Mouse (Mus musculus) lung, adult 2 months (tissue): ENCODE data around the gene Fbxl16.

Experiments
- CTCF ChIP-seq: fragments of 200-500 bp; IDR thresholded peaks from 2 replicates; pipeline ENCODE4 v1.5.1; 2011; ENCODE audit warnings: mild to moderate bottlenecking, low read length, control low read depth; ENCODE audit not compliant: insufficient read depth
- POLR2A ChIP-seq: fragments of 200-500 bp; IDR thresholded peaks from 2 replicates; pipeline ENCODE4 v1.6.1; 2011; ENCODE audit warnings: low read depth, mild to moderate bottlenecking, control low read depth, low read length, borderline replicate concordance; ENCODE audit errors: extremely low read depth

DNA sequence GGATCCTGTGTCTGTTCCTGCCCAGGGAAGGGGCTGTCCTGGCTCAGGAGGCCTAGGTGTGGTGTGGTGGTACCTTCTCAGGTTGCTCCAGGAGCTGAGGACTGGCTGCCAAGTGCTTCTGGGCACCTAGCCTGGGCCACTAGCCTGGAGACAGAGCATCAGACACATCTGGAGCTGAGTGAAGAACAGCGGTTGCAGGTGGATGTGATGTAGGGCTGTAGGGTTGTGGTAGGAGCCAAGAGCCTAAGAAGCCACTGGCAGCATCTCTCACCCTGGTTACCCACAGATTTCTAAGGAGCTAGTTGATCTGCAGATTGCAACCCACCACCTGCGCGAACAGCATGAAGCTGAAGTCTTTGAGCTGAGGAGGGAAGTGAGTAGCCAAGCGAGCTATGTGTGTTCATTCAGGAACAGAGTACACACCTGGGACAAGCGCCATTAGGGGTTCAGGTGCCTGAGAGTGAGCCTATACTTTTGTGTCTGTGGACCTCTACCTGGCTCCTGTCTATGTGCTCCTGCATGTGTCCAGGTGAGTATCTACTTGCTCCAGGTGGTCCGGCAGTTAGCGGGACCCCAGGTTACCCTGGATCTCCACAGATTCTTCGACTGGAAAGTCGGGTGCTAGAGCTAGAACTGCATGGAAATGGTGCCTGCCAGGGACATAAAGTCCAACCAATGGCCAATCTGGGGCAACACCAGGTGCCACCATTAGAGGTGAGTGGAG lies 21.9 kb upstream of the Fbxl16 start:
- TF ChIP-seq CTCF: no peak
- no peak for TF ChIP-seq POLR2A
